8 mouse cellular contexts compared by ENCODE assay signal in genomic region chr10:20725384-20725983, GRCm38 (mm10). TPM values are rescaled to one million over a fixed set of nuclear protein-coding genes. Genes with fewer than 3 reads are reported as not detected.
DNase-seq lines count a peak whose midpoint lies in the region; ATAC-seq lines count a peak whose summit lies in the region.

No protein-coding gene starts in this region.

- H3K4me3 ChIP-seq in liver, embryonic 13.5 days (replicated peaks), result no peak overlapping the region

- peaks cover 23% of the 10 kb centered on the region for H3K4me1 ChIP-seq in liver, embryonic 13.5 days (replicated peaks)

- H3K4me2 ChIP-seq in liver, embryonic 13.5 days, result peak overlapping the region; percentile 64

- no peaks in the 10 kb centered on the region for H3K9me3 ChIP-seq in liver, embryonic 13.5 days (replicated peaks)

- WGBS in liver, embryonic 13.5 days (ENCODE audit: insufficient replicate concordance), result 45% methylated on average over 8 of the region's 8 CpGs

- no peaks in the 10 kb centered on the region for H3K36me3 ChIP-seq in liver, embryonic 13.5 days

- no peak for ATAC-seq in liver, embryonic 13.5 days (ENCODE audit: low read depth)

- peak; percentile 66 for DNase-seq in heart, adult 11 months
- no peak for DNase-seq in heart, adult 18-20 months
- peak; percentile 13 to 16 for DNase-seq in right cerebral cortex, adult 2 months (ENCODE audit: low spot score in 2 of 2)
- DNase-seq in right cerebral cortex, postnatal 10 days (ENCODE audit: low spot score in 2 of 2), result no peak
- DNase-seq in liver, embryonic 13.5 days, result no peak
- no peak for DNase-seq in Muller cell, postnatal 12 days (ENCODE audit: inconsistent ontology term)
- DNase-seq in adrenal gland, postnatal 10 days, result no peak
- DNase-seq in embryo, embryonic 11 days, result no peak

- H3K27ac ChIP-seq in liver, embryonic 13.5 days, result no peak overlapping the region

- H3K27me3 ChIP-seq in liver, embryonic 13.5 days, result no peaks in the 10 kb centered on the region

- H3K9ac ChIP-seq in liver, embryonic 13.5 days, result no peak overlapping the region

RNA-seq across cellular contexts. Expression of gene Pde7b, which starts 0.6 kb away (rescaled TPM):
- 10 to 100 TPM; 48.3 to 55.4 TPM for total RNA-seq in heart, adult 18-20 months (2021)
- 0.20 and 0.29 TPM in 2 replicates for polyA plus RNA-seq in liver, embryonic 13.5 days (2015; fragmentation: Nextera tagmentation; extraction: Ambion mirVana)
- 10 to 100 TPM; 23.7 to 24.5 TPM for total RNA-seq in adrenal gland, postnatal 10 days (2021)

Comparison
In these comparisons a context has a peak if more than half of its experiments do, and no peak if none do; other contexts are left out.
1. DNase-seq: peak in heart, adult 11 months (single experiment) and right cerebral cortex, adult 2 months (2 of 2); none in heart, adult 18-20 months (0 of 2), right cerebral cortex, postnatal 10 days (0 of 2), liver, embryonic 13.5 days (single experiment), Muller cell, postnatal 12 days (single experiment), adrenal gland, postnatal 10 days (single experiment) and embryo, embryonic 11 days (single experiment).